Mouse (Mus musculus): ENCODE data around the gene Fkbp7.

The Fkbp7 gene

DNA sequence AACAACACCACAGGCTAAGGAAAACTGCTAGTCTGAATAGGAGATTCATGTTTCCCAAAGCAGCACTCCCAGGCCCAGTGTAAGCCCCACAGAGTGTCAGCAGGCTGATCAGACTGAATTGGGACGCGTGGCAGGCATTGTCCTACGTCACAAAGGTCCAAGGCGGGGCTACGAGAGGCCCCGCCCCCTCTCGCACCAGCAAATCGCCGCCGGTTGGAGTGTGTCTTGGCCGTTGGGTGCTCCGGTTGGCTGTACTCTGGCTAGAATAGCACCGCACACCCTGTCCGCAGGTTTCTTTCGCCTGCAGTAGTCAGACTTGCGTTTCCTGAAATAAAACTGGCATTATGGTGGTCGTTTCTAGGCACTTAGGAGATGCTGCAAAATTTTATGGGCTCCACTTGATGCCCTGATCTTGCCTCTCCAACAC lies at the start of gene Fkbp7:
Fkbp7 (minus strand) TSS at position 151 of the 427 bp plus-strand sequence.
- peak; percentile 88 for DNase-seq (ENCODE audit: low spot score)

DNA sequence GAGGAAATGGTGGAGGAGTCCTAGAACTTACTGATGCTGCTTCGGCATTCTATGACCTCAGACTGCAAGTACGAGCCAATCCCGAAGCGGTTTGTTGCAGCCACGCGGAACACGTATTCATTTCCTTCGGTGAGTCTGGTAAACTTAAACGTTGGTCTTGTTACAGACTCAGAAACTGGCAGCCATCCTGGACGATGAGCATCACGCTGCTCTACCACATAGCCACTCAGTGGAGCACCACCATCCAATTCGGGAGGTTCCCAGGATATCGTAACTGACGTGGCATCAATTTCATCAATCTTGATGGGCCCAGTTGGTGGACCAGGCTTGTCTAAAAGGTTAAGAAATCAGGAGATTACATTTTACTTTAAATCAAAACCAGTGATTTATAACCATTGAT lies 46.7 kb upstream of the Fkbp7 start:
- no peak for DNase-seq (ENCODE audit: low spot score)

DNA sequence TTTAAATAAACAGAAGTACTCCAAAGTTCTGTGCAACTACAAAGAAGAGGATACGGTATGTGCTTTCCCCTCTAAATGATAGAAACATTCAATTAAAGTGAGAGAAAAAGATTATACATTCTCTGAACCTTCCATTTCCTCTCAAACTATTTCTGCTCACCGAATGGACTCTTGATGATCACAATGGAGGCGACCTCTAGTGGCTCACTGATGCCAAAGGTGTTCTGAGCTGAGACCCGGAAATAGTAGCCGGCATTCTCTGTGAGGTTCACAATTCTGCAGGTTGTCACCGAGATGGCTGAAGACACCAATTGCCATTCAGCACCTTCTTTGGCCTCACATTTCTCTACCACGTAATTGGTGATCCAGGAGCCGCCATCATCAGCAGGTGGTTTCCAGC lies 42.1 kb upstream of the Fkbp7 start:
- no peak for DNase-seq (ENCODE audit: low spot score)

DNA sequence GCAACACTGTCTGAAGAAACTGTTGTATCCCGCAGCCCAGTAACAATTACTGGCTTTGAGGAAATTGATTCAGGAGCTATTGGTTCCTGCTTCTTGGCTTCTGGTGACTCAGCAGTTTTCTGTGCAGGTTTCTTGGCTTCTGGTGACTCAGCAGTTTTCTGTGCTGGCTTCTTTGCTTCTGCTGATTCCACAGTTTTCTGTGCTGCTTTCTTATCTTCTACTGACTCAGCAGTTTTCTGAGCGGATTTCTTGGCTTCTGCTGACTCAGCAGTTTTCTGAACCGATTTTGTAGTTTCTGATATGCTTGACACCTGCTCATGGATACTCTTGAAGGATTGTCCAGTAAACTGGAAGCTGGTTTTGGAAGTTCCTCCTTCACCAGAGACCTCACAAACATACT lies 35.6 kb upstream of the Fkbp7 start:
- no peak for DNase-seq (ENCODE audit: low spot score)

DNA sequence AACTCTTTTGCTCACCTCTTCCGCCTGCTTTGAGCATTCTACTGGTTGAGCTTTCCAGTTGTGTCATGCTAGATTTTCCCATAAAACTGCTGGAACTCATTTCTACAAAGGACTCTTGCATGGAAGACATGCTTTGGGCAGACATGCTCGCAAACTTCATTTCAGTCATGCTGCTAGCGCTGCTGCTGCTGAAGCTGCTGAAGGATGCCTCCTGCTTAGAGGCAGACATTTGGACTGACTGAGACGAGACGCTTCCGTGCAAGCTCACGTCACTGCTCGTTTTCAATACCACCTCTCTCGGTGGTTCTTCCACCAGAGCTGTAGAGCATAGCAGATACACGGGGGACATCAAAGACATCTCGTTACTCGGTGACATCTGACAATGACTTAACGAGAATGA lies 32.7 kb upstream of the Fkbp7 start:
- DNase-seq (ENCODE audit: low spot score), result no peak

DNA sequence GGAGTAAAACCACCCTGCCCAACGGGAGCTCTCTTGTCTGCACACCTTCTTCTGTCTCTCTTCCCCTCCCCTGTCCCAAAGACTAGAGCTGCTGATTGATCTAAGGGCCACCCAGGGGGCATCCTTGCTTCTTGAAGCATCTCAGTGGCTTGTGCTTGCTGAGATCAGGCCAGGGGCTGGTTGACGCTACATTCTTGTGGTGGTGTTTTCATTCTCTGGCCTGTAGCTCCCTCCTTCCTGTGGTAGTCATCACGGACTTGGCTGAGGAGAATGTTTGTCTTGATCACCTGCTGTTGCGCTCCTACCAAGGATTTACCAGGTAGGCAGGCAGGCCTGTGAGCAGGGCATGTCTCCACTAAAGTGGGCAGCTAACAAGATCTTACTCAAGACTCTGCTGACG lies 29.8 kb upstream of the Fkbp7 start:
- no peak for DNase-seq (ENCODE audit: low spot score)

DNA sequence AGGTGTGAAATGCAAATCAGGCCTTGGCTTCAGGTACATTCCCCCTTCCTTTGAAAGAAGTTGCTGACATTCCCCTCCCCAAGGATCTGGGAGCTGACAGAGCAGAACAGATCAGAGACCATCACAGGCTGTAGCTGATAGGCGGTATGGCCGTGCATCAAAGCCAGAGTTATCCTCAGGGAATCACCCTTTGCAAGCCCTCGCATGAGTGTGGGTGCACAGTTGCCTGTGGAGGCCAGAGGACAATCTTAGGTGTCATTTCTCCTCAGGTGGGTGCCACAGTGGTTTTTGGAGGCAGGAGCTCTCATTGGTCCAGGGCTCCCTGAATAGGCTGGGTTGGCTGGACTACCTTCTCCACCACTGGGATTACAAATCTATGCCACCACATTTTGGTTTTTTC lies 29.3 kb upstream of the Fkbp7 start:
- no peak for DNase-seq (ENCODE audit: low spot score)

DNA sequence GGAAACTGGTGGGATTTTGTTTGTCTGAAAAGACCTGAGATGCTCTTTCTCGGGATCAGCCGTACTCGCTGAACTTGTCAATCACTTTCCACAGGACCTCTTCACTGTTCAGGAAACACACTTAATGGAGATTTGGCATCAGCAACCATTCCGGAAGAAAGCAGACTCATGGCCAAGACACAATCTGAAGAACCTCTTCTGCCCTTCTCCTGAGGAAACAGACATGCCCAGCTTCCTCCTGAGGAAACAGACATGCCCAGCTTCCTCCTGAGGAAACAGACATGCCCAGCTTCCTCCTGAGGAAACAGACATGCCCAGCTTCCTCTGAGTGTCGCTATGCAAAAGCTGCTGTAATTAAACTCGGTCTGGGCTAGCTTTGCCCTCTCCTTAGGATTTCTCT lies 22.4 kb upstream of the Fkbp7 start:
- no peak for DNase-seq (ENCODE audit: low spot score)

DNA sequence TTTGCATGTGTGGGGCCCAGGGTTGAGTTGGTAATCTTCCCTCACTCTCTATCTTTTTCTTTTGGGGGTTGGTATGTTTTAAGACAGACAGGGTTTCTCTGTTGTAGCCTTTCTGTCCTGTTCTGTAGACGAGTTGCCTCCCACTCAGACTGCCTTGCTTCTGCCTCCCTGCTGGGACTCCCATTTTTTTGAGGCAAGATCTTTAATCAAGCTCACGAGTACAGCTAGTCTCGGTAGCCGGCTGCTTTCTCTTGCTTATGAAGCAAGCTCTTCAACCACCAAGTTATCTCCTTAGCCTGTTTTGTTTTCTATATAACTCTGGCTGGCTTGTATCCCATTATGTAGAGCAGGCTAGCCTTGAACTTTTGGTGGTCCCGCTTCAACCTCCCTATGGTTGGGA lies 20.8 kb upstream of the Fkbp7 start:
- DNase-seq (ENCODE audit: low spot score), result peak; percentile 52

DNA sequence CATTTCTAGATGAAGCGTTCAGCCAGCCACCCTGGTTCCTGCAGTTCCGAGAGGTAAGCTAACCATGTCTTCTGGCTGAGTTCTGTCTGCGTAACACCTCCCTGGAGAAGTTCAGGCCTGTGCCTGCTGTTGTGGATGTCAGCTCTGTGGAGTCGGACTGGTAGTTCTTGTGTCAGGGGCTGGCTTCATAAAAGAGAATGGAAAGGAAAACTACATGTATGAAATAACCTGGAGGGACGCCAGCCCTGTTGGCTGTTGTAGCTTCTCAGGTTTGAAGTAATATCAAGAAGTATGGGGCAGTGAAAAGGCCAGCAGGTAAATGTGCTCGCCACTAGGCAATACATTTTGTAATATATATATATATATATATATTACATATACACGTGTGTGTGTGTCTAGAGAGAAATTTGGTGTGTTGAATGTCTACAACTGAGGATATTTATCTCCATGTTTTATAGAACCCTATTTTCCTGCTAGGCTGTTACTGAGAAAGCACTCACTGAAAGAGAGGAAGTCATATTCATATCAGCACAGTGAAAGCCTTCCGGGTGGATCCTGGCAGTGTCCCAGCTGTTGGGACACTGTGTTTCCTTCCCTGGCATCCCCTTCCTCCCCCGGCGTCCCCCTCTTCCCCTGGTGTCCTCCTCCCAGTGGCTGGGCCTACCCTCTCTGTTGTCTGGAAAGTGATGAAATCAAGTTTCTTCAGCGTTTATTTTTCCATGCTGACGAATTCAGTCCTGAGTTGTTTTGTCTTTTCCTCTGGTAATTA lies 17.7 kb upstream of the Fkbp7 start:
- DNase-seq (ENCODE audit: low spot score), result peak; percentile 67

DNA sequence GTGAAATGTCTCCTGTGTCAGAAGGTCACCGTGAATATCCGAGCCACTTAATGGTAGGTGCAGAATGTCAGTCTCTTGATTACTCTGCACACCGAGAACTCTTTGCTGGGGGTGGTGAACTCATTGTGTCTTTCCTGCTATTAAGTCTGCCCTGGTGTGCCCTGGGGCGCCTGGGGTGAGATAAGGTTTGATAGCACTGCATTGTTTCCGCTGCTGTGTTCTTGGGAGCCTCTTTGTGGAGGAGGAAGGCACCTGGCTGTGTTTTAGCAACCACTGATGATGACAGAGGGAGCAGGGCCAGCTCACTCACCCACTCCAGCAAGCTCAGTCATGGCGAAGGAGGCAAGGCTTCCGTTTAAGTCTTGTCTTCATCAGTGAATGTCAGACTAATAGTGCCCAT lies 15.2 kb upstream of the Fkbp7 start:
- DNase-seq (ENCODE audit: low spot score), result peak; percentile 58

DNA sequence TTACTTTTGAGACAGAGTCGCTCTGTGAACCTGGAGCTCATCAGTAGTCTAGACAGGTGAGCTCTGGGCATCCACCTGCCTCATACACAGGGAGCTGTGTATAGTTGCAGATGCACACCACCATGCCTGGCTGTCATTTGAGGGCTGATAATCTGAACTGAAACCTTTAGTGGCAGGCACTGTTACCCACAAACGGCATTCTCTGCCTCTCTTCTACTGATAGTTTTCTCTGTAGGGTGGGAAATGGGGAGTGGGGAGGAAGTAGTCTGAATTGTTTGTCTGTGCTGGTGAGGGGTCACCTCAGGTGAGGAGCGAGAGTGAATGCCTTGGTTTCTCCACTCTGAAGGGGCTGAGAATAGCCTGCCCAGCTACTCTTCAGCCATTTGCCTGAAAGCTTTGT lies 14.7 kb upstream of the Fkbp7 start:
- no peak for DNase-seq (ENCODE audit: low spot score)

DNA sequence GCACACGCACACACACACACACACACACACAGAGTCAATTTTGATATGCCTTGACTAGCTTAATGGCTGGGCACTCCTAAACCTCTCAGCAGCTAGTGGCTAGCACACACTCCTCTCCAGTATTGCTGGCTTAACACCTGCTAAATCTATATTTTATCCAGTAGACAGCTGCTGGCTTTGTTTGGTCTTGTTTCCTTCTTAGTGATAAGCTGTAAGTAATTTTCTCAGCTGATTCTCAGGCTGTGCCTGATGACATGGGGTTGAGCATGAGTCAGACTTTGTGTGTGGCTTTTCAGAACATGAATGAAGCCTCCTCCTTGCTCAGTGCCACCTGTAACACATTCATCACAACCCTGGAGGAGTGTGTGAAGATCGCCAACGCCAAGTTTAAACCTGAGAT lies 14.1 kb upstream of the Fkbp7 start:
- no peak for DNase-seq (ENCODE audit: low spot score)

DNA sequence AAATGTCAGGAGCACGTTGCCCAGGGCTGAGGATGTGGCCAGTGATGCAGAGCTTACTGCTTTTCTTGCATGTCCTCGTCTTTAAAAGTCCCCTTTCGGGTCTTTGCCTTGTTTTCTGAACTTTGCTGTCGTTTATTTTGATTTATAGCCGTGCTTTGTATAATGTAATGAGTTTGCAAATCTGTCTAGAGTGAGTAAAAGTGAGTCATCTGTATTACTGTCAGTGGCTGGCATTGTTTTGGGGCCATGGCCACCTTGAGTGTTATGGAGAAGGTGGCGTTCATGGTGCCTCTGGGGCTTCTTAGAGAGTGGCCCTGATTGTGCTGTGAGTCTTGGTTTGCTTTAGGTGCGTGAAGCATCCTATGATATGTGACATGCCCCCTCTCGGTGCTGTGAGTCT lies 9.4 kb upstream of the Fkbp7 start:
- DNase-seq (ENCODE audit: low spot score), result no peak

DNA sequence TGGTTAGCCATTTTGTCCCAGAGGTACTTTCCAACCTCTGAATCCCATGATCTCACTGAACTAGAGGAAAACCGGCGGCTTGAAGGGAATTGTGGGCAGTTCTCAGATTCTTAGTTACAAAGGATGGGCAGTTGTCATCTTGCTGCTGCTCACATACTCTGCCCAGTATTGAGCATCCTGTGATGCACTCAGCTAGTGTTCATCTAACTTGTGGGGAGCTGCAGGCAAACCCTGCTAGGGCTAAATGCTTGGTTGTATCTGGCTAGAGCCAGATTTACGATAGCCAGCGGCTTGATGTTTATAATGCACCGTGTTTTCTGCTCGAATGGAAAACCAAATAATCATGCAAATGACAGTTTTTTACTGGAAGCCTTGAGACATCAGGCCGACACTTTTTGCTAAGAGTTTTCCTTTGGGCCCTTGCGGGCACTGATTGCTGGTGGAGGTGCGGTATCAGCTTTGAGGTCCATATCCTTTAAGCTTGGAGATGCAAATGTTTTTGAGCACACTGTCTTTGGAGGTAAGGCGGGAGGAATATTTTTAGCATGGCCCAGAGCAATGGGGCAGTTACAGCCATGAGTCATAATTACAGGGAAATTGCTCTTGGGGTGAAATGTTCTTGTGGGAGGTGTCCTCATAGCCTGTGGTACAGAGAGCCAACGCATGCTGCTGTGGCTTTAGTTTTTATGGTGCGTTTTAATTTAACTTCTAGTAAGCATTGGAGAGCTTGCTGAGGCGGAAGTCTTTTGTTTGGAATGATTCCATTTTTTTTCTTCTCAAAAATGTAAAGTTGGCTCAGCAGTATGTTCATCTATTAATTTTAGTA lies 3.7 kb upstream of the Fkbp7 start:
- no peak for DNase-seq (ENCODE audit: low spot score)

DNA sequence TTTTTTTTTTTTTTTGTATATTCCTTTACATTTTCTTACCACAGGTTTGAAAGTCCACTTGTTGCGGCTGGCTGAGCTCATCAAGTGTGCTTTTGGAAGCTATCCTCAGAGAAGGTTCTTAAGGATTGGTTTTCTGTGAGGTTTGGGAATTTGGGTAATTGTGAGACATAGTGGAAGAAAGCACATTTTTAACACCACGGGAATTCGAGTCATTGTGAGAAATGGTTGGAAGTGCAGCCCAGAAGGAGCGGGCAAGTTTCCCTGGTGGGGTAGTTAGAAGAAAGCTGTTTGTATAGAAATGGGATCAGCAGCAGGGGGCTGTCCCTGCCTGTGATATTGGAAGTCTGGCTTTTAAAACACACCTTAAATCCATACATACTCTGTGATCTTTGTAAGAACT lies 3.0 kb upstream of the Fkbp7 start:
- DNase-seq (ENCODE audit: low spot score), result no peak

DNA sequence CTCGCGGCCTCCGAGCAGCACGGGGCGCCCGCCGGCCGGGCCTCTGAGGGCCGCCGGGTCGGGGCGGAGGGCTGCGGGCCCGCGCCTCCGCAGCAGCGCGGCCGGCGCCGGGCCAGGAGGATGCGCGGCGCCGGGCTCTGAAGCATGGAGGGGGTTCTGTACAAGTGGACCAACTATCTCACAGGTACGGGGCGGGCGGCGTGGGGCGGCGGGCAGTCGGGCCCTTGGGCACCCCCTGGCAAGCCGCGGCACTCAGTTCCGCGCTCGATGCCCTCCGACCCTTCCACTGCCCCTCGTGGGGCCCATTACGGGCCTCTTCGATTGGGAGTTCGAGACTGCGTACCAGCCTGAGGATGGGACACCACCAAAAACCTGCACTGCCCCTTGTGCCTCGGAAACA lies 2.5 kb upstream of the Fkbp7 start:
- DNase-seq (ENCODE audit: low spot score), result peak; percentile 51

DNA sequence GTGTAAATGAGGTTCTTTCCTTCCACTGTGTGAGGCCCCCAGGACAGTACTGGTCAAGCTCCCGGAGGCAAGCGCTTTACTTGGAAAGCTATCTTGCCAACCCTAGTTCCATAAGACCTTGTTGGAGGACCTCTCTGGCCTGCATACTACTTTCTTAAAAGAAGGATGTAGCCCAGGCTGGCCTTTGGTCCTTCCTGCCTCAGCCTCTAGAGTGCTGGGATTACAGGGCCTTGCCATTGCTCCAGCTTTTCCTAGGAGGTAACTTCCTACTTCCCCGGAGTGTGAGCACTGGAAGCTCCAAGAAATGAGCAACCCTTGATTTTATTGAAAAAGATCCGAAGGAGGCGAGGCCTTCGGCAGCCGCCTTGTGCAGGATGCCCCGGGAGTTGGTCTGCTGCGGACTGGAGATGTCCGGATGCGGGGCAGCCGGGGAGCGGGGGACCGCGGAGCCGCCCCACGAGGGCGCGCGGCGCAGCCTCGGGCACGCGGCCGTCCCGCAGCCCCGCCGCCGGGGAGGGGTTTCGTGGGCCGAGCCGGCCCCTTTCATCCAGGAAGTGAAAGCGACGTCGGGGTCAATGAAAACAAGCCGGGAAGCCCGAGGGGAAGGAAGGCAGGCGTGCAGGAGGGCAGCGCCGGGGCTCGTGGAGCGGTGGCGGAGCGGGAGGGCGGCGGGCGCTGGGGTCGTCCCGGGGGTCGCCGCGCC lies 2.0 kb upstream of the Fkbp7 start, which contains the start of gene Plekha3:
Plekha3 (plus strand) TSS at position 557 of the 703 bp plus-strand sequence.
- DNase-seq (ENCODE audit: low spot score), result peak; percentile 85

DNA sequence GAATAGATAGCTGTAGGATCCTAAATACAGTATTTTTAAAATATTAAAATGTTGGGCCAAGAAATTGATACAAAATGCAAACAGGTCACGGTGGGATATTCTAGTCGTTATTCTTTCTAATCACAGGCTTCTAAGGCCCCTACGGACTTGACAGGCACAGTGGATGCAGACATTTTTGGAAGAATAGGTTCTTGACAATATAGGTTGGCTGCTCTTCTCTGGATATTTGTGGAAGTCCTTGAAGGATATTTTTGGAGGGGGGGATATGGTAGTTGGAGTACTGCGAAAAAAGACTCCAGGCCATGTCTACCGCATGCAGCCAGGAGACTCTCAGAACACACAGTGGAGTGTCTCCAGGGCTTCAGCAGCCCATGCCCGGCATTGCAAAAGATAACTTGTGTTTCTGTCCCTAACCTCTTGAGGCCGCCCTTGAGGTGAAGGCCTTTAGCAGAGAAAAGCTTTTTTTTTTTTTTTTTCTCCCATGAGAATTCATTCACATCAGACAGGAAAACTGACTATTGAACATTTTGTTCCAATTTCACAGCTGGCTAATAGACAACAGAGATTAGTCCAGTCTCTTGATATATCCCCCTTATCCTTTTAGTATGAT lies 661 bp upstream of the Fkbp7 start:
- DNase-seq (ENCODE audit: low spot score), result peak; percentile 68

DNA sequence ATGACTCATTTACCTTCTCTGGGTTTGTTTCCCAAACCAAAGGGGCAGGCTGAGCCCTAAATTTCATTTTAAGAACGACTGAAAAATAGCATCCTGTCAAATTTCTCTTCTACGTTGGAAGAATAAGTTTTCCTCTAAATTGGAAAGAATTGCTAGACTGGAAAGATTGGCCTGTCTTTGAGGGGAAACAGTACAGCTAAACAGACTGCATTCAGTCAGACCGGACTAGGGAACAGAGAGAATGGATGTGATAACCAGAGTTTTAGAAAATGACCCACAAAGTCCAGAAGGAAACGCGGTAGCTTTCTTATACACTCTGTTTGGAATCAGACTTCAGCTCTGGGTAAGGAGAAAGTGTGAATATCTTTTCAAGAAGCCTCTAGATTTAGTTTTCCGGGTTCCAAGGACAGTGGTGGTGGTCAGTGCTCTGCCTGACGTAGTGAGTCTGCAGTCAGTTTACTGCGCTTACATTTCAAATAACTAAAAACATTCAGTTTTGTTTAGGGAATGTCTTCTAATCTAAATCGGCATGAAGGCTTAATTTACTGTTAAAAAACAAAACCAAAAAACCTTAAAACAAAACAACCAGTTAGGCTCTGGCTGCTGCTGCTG lies 676 bp downstream of the Fkbp7 start:
- DNase-seq (ENCODE audit: low spot score), result no peak

DNA sequence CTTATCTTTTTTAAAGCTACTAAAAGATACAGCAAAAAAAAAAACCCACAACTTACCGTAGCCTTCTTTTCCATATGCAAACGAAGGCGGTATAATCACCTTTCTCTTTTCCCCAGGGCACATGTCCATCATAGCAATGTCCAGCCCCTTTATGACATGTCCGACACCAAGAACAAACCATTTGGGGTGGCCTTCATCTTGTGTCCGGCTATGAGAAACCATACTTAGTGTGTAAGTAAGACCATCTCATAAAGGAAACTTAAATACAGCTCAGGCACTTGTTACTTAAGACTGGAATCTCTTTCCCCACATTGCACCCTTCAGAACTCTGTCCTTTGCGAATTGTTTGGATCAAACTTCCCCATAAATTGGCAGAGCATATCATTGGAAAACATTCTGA lies 1.3 kb downstream of the Fkbp7 start:
- no peak for DNase-seq (ENCODE audit: low spot score)

DNA sequence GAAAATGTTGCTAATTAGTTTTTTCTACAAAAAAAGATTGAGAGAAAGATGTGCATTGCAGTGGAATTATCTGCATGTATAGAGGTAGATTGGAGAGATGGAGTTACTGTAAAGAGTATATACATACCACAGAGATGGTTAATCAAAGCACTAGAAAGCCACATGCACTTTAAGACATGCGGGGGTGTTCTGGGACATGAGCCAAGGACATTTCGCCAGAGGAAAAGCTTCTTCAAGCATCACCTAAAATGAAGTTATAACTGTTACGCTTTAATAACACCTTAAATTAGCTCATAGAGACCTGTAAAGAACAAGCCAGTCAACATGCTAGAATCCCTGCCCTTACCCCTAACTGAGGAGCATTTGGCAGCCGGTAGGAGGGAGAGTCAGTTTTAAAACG lies 5.7 kb downstream of the Fkbp7 start:
- DNase-seq (ENCODE audit: low spot score), result no peak
